Mouse (Mus musculus): ENCODE data around the gene Ccl1.

- TF ChIP-seq POLR2A (IDR thresholded peaks at IDR 0.05; ENCODE audit: low read depth, low read length) (no peak), CTCF (IDR thresholded peaks at IDR 0.05; ENCODE audit: extremely low read depth, insufficient read depth, insufficient read length, insufficient replicate concordance) (no peak)
Observed at GRCm38 (mm10) chr11:82136196-82136595, 169.3 kb downstream of the Ccl1 start.
